Mouse (Mus musculus): ENCODE data around the gene Faah.

The Faah gene

GRCm38 (mm10) chr4:115940681-115941080 is 77.0 kb downstream of the Faah start:
- no peak for DNase-seq

GRCm38 (mm10) chr4:115939295-115940102 is 78.2 kb downstream of the Faah start, which contains the start of gene Dmbx1:
Gene Dmbx1, minus strand, starts transcription at chr4:115939926.
- DNase-seq, result no peak

- DNase-seq, result peak; percentile 32
Observed at GRCm38 (mm10) chr4:115938276-115939160, 79.2 kb downstream of the Faah start.

- no peak for DNase-seq
Observed at GRCm38 (mm10) chr4:115937061-115937976, 80.4 kb downstream of the Faah start.

- DNase-seq, result no peak
Observed at GRCm38 (mm10) chr4:115936646-115937045, 81.1 kb downstream of the Faah start.

GRCm38 (mm10) chr4:115935835-115936581 is 81.7 kb downstream of the Faah start:
- no peak for DNase-seq

- no peak for DNase-seq
Observed at GRCm38 (mm10) chr4:115931556-115932088, 86.1 kb downstream of the Faah start.

- DNase-seq, result no peak
Observed at GRCm38 (mm10) chr4:115927637-115928036, 90.1 kb downstream of the Faah start.

GRCm38 (mm10) chr4:115923262-115923880 is 94.4 kb downstream of the Faah start:
- DNase-seq, result no peak

- DNase-seq, result no peak
Observed at GRCm38 (mm10) chr4:115922688-115923087, 95.0 kb downstream of the Faah start.

GRCm38 (mm10) chr4:115919911-115920310 is 97.8 kb downstream of the Faah start:
- DNase-seq, result no peak

Data from cerebellum, adult 11 months (tissue).